Comparison of ENCODE assay signal across 8 mouse cellular contexts in genomic region chr9:97017811-97018641, GRCm38 (mm10). TPM values are rescaled to one million over a fixed set of nuclear protein-coding genes. Genes with fewer than 3 reads are reported as not detected.
A peak's percentile ranks its signal among the peaks of the same experiment; 100 is the strongest.
DNase-seq lines count a peak whose midpoint lies in the region; ATAC-seq lines count a peak whose summit lies in the region.

No protein-coding gene starts in this region.

- peak; percentile 48 for ATAC-seq in hindbrain, embryonic 12.5 days (ENCODE audit: low FRiP score)

- DNase-seq in T-cell, adult 2 months (ENCODE audit: low spot score), result peak; percentile 12
- DNase-seq in cerebellum, postnatal 14 days, result peak; percentile 68 to 73
- DNase-seq in frontal cortex, postnatal 36 days (ENCODE audit: low spot score in 2 of 2), result peak; percentile 59 to 62
- peak; percentile 32 to 46 for DNase-seq in layer of hippocampus, postnatal 25 days (ENCODE audit: extremely low spot score in 1 of 2, low spot score in 1 of 2)
- peak; percentile 17 for DNase-seq in lung, postnatal 36 days
- DNase-seq in right cerebral cortex, adult 2 months (ENCODE audit: low spot score in 2 of 2), result peak; percentile 36 to 61
- DNase-seq in adipocyte (ENCODE audit: low spot score), result no peak

- no peaks in the 10 kb centered on the region for H3K27me3 ChIP-seq in hindbrain, embryonic 12.5 days

- WGBS in hindbrain, embryonic 12.5 days, result under 1% methylated on average over 62 of the region's 62 CpGs

- H3K27ac ChIP-seq in hindbrain, embryonic 12.5 days, result peak overlapping the region; percentile 99

- peak overlapping the region; percentile 67 for H3K4me3 ChIP-seq in hindbrain, embryonic 12.5 days

- H3K9ac ChIP-seq in hindbrain, embryonic 12.5 days, result peak overlapping the region; percentile 90

- H3K36me3 ChIP-seq in hindbrain, embryonic 12.5 days, result no peaks in the 10 kb centered on the region

- H3K4me1 ChIP-seq in hindbrain, embryonic 12.5 days, result peaks cover 53% of the 10 kb centered on the region

- H3K4me2 ChIP-seq in hindbrain, embryonic 12.5 days (replicated peaks), result peak overlapping the region; percentile 80

- no peaks in the 10 kb centered on the region for H3K9me3 ChIP-seq in hindbrain, embryonic 12.5 days (replicated peaks)

RNA-seq across cellular contexts. Expression of gene Spsb4, which starts 0.6 kb away (rescaled TPM):
- polyA plus RNA-seq in hindbrain, embryonic 12.5 days (2016; fragmentation: Nextera tagmentation; extraction: Ambion mirVana), result 88.2 and 89.2 TPM in 2 replicates
- 1 to 10 TPM; 5.1 to 6.1 TPM for total RNA-seq in layer of hippocampus, postnatal 25 days (2021)
